In the genomic region with DNA sequence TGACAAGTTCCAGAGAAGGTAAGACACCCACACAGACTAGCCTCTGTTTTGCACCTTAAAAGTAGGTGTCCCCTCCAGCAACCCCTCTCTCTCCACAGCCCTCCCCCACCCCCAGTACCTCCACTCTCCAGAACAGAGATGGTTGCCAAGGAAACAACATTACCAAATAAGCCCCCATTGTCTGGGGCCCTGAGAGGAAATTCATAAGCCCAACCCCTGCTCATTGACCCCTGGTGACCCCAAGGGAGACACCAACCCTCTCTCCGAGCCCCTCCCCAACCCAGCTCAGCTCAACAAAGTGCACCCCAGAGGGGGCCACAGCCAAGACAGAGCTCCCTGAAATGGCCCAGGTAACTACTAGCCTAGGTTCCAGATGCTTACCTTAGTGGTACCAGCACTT, we compare ENCODE assay signal across 22 mouse cellular contexts.
A peak's percentile ranks its signal among the peaks of the same experiment; 100 is the strongest.
DNase-seq lines count a peak whose midpoint lies in the region; ATAC-seq and TF ChIP-seq lines count a peak whose summit lies in the region.
"Had no signal": no experiment of that assay in that cellular context is flagged by ENCODE, and none has a peak within 500 bp of the region (broad histone marks: within the 10 kb centered on the region; RNA-seq: fewer than 3 reads in every experiment).

No protein-coding gene starts in this region.

- H3K9me3 ChIP-seq in embryonic facial prominence, embryonic 11.5 days (replicated peaks; ENCODE audit: control insufficient read depth, low read length): no peaks in the 10 kb centered on the region
- H3K9me3 ChIP-seq: embryonic facial prominence, embryonic 15.5 days; heart, embryonic 15.5 days had no signal

- no peak for TF ChIP-seq CTCF in testis, adult 2 months (IDR thresholded peaks at IDR 0.05; ENCODE audit: control insufficient read depth, insufficient read depth, insufficient replicate concordance, low read depth, low read length)
- TF ChIP-seq CTCF in cerebellum, adult 2 months (IDR thresholded peaks at IDR 0.05; ENCODE audit: borderline replicate concordance, insufficient read depth, low read depth, low read length): no peak

- H3K4me2 ChIP-seq in embryonic facial prominence, embryonic 11.5 days (ENCODE audit: low read depth, low read length): no peak overlapping the region
- H3K4me2 ChIP-seq: embryonic facial prominence, embryonic 15.5 days; heart, embryonic 11.5 days; heart, embryonic 15.5 days; hindbrain, embryonic 14.5 days had no signal

- H3K27ac ChIP-seq in testis, adult 2 months (ENCODE audit: control insufficient read depth, insufficient read depth, low read depth, low read length): no peak overlapping the region
- no peak overlapping the region for H3K27ac ChIP-seq in embryonic facial prominence, embryonic 11.5 days (replicated peaks; ENCODE audit: low read depth, low read length)
- H3K27ac ChIP-seq in cerebellum, adult 2 months (ENCODE audit: insufficient read depth, low read length): no peak overlapping the region
- H3K27ac ChIP-seq: embryonic facial prominence, embryonic 15.5 days; heart, embryonic 15.5 days; hindbrain, embryonic 14.5 days had no signal

- H3K27me3 ChIP-seq in testis, adult 2 months (ENCODE audit: control insufficient read depth, insufficient read depth, low read length): no peaks in the 10 kb centered on the region; the same call in 1 of the 2 replicates
- H3K27me3 ChIP-seq in embryonic facial prominence, embryonic 11.5 days (ENCODE audit: control insufficient read depth, insufficient read depth, low read length): no peaks in the 10 kb centered on the region
- H3K27me3 ChIP-seq in cerebellum, adult 2 months (ENCODE audit: control insufficient read depth, insufficient read depth, low read length): no peaks in the 10 kb centered on the region

- WGBS in embryonic facial prominence, embryonic 11.5 days: 12% methylated on average over 1 of the region's 1 CpGs
- WGBS in cerebellum, adult 2 months: 38% methylated on average over 1 of the region's 1 CpGs

- DNase-seq in testis, postnatal 10 days (ENCODE audit: low spot score): no peak
- DNase-seq in embryo, embryonic 10.5 days (ENCODE audit: low spot score): peak; percentile 64
- peak; percentile 30 for DNase-seq in embryonic facial prominence, embryonic 11.5 days (ENCODE audit: low spot score)
- no peak for DNase-seq in lung, postnatal 10 days
- DNase-seq in kidney, postnatal 25 days: no peak
- no peak for DNase-seq in cerebellum, adult 2 months
- DNase-seq: adrenal gland, postnatal 10 days; cerebellum, adult 11-12 months; cerebellum, adult 9-11 months; cerebellum, postnatal 36 days; gastrocnemius, postnatal 10 days; heart, adult 18-20 months; heart, postnatal 14 days had no signal

- no peak for TF ChIP-seq POLR2A in testis, adult 2 months (IDR thresholded peaks at IDR 0.05; ENCODE audit: control insufficient read depth, low read depth, low read length)
- TF ChIP-seq POLR2A in cerebellum, adult 2 months (IDR thresholded peaks at IDR 0.05; ENCODE audit: borderline replicate concordance, insufficient read depth, low read length): no peak

- no peak overlapping the region for H3K9ac ChIP-seq in embryonic facial prominence, embryonic 11.5 days (replicated peaks; ENCODE audit: low read length)
- H3K9ac ChIP-seq: embryonic facial prominence, embryonic 15.5 days; heart, embryonic 15.5 days; hindbrain, embryonic 14.5 days had no signal

- ATAC-seq in embryonic facial prominence, embryonic 11.5 days (replicated peaks; ENCODE audit: insufficient number of reproducible peaks, low FRiP score, low TSS enrichment, low read depth): no peak
- ATAC-seq: forebrain, embryonic 16.5 days; intestine, embryonic 16.5 days had no signal

- H3K4me1 ChIP-seq in testis, adult 2 months (ENCODE audit: control insufficient read depth, insufficient read depth, low read length): peaks cover 2% of the 10 kb centered on the region; the same call in 1 of the 2 replicates
- H3K4me1 ChIP-seq in embryonic facial prominence, embryonic 11.5 days (ENCODE audit: control insufficient read depth, insufficient read depth, low read length): no peaks in the 10 kb centered on the region; the same call in 1 of the 2 replicates
- no peaks in the 10 kb centered on the region for H3K4me1 ChIP-seq in cerebellum, adult 2 months (ENCODE audit: control insufficient read depth, insufficient read depth, low read length)

- H3K4me3 ChIP-seq in testis, adult 2 months (ENCODE audit: control insufficient read depth, low read depth, low read length): peak overlapping the region; percentile 87
- H3K4me3 ChIP-seq in embryonic facial prominence, embryonic 11.5 days (ENCODE audit: low read depth, low read length): no peak overlapping the region
- no peak overlapping the region for H3K4me3 ChIP-seq in cerebellum, adult 2 months (replicated peaks; ENCODE audit: insufficient read depth, low read depth, low read length)
- H3K4me3 ChIP-seq: embryonic facial prominence, embryonic 15.5 days; erythroblast, embryonic 14.5 days; heart, embryonic 15.5 days had no signal

- H3K36me3 ChIP-seq in testis, adult 2 months (ENCODE audit: control insufficient read depth, insufficient read depth, low read length): no peaks in the 10 kb centered on the region
- H3K36me3 ChIP-seq in embryonic facial prominence, embryonic 11.5 days (replicated peaks; ENCODE audit: control insufficient read depth, insufficient read depth, low read depth, low read length): no peaks in the 10 kb centered on the region
- H3K36me3 ChIP-seq: embryonic facial prominence, embryonic 15.5 days; G1E; heart, embryonic 15.5 days had no signal

Comparison
In these comparisons a context has a peak if more than half of its experiments do, and no peak if none do; other contexts are left out.
1. DNase-seq: peak in embryo, embryonic 10.5 days (single experiment) and embryonic facial prominence, embryonic 11.5 days (single experiment); none in testis, postnatal 10 days (single experiment), lung, postnatal 10 days (single experiment), kidney, postnatal 25 days (0 of 2) and cerebellum, adult 2 months (0 of 2).